Mouse (Mus musculus): ENCODE measurements around the gene Lrrc23. TPM values are rescaled to one million over a fixed set of nuclear protein-coding genes. Genes with fewer than 3 reads are reported as not detected.

The Lrrc23 gene
- polyA plus RNA-seq, 1 experiment from 2014 or later: 2.3 TPM

- Histone ChIP-seq H3K4me1 (peaks cover 13% of the 10 kb centered on the region), H3K4me3 (no peak overlapping the region), H3K4me2 (replicated peaks) (no peak overlapping the region), H3K27ac (replicated peaks) (no peak overlapping the region), H3K36me3 (no peaks in the 10 kb centered on the region), H3K9me3 (no peaks in the 10 kb centered on the region), H3K27me3 (0 out of 2 replicates have a peak, but pooled peaks cover 3% of the 10 kb centered on the region), H3K9ac (replicated peaks) (no peak overlapping the region)
- 89% methylated on average over 3 of the region's 3 CpGs for WGBS
- ATAC-seq (ENCODE audit: low FRiP score, low read depth): no peak
Observed at GRCm38 (mm10) chr6:124734417-124734816, 45.1 kb downstream of the Lrrc23 start.

GRCm38 (mm10) chr6:124732476-124733370 lies 46.8 kb downstream of the Lrrc23 start:
- Histone ChIP-seq H3K9ac (replicated peaks) (no peak overlapping the region), H3K4me3 (no peak overlapping the region), H3K4me2 (replicated peaks) (no peak overlapping the region), H3K4me1 (no peaks in the 10 kb centered on the region), H3K27ac (replicated peaks) (no peak overlapping the region), H3K9me3 (no peaks in the 10 kb centered on the region), H3K27me3 (0 out of 2 replicates have a peak, but pooled peaks cover 3% of the 10 kb centered on the region), H3K36me3 (no peaks in the 10 kb centered on the region)
- WGBS: 58% methylated on average over 19 of the region's 19 CpGs
- no peak for ATAC-seq (ENCODE audit: low FRiP score, low read depth)

- ATAC-seq (ENCODE audit: low FRiP score, low read depth): no peak
- no peaks in the 10 kb centered on the region for H3K9me3 ChIP-seq
- WGBS: 86% methylated on average over 7 of the region's 7 CpGs
- no peak overlapping the region for H3K27ac ChIP-seq (replicated peaks)
- no peak overlapping the region for H3K9ac ChIP-seq (replicated peaks)
- no peaks in the 10 kb centered on the region for H3K4me1 ChIP-seq
- no peak overlapping the region for H3K4me2 ChIP-seq (replicated peaks)
- no peaks in the 10 kb centered on the region for H3K36me3 ChIP-seq
- no peak overlapping the region for H3K4me3 ChIP-seq
- H3K27me3 ChIP-seq: 0 out of 2 replicates have a peak, but pooled peaks cover 3% of the 10 kb centered on the region
Observed at GRCm38 (mm10) chr6:124731038-124731437, 48.5 kb downstream of the Lrrc23 start.

- Histone ChIP-seq H3K9me3 (no peaks in the 10 kb centered on the region), H3K27ac (replicated peaks) (no peak overlapping the region), H3K4me1 (no peaks in the 10 kb centered on the region), H3K4me2 (replicated peaks) (no peak overlapping the region), H3K36me3 (no peaks in the 10 kb centered on the region), H3K27me3 (0 out of 2 replicates have a peak, but pooled peaks cover 3% of the 10 kb centered on the region), H3K4me3 (no peak overlapping the region), H3K9ac (replicated peaks) (no peak overlapping the region)
- WGBS: 90% methylated on average over 7 of the region's 8 CpGs
- ATAC-seq (ENCODE audit: low FRiP score, low read depth): no peak
Observed at GRCm38 (mm10) chr6:124729850-124730705, 49.4 kb downstream of the Lrrc23 start.

- Histone ChIP-seq H3K4me3 (no peak overlapping the region), H3K27ac (replicated peaks) (no peak overlapping the region), H3K4me1 (no peaks in the 10 kb centered on the region), H3K9me3 (no peaks in the 10 kb centered on the region), H3K36me3 (no peaks in the 10 kb centered on the region), H3K9ac (replicated peaks) (no peak overlapping the region), H3K4me2 (replicated peaks) (no peak overlapping the region), H3K27me3 (0 out of 2 replicates have a peak, but pooled peaks cover 3% of the 10 kb centered on the region)
- no peak for ATAC-seq (ENCODE audit: low FRiP score, low read depth)
- 90% methylated on average over 10 of the region's 10 CpGs for WGBS
Observed at GRCm38 (mm10) chr6:124728621-124729020, 50.9 kb downstream of the Lrrc23 start.

- WGBS: 89% methylated on average over 10 of the region's 10 CpGs
- no peak for ATAC-seq (ENCODE audit: low FRiP score, low read depth)
- Histone ChIP-seq H3K4me1 (no peaks in the 10 kb centered on the region), H3K9ac (replicated peaks) (no peak overlapping the region), H3K27me3 (no peaks in the 10 kb centered on the region), H3K9me3 (no peaks in the 10 kb centered on the region), H3K36me3 (no peaks in the 10 kb centered on the region), H3K27ac (replicated peaks) (no peak overlapping the region), H3K4me2 (replicated peaks) (no peak overlapping the region), H3K4me3 (no peak overlapping the region)
Observed at GRCm38 (mm10) chr6:124724472-124724871, 55.1 kb downstream of the Lrrc23 start.

GRCm38 (mm10) chr6:124723541-124723940 lies 56.0 kb downstream of the Lrrc23 start:
- ATAC-seq (ENCODE audit: low FRiP score, low read depth): no peak
- Histone ChIP-seq H3K4me2 (replicated peaks) (no peak overlapping the region), H3K9me3 (no peaks in the 10 kb centered on the region), H3K4me1 (no peaks in the 10 kb centered on the region), H3K9ac (replicated peaks) (no peak overlapping the region), H3K4me3 (no peak overlapping the region), H3K27me3 (no peaks in the 10 kb centered on the region), H3K36me3 (no peaks in the 10 kb centered on the region), H3K27ac (replicated peaks) (no peak overlapping the region)
- 80% methylated on average over 8 of the region's 8 CpGs for WGBS

GRCm38 (mm10) chr6:124722876-124723473 lies 56.6 kb downstream of the Lrrc23 start:
- WGBS: 76% methylated on average over 6 of the region's 6 CpGs
- 0 out of 2 replicates have a peak, but pooled peaks cover 1% of the 10 kb centered on the region for H3K36me3 ChIP-seq
- no peak overlapping the region for H3K4me2 ChIP-seq (replicated peaks)
- H3K4me3 ChIP-seq: no peak overlapping the region
- no peaks in the 10 kb centered on the region for H3K4me1 ChIP-seq
- no peaks in the 10 kb centered on the region for H3K9me3 ChIP-seq
- no peak overlapping the region for H3K9ac ChIP-seq (replicated peaks)
- H3K27me3 ChIP-seq: no peaks in the 10 kb centered on the region
- H3K27ac ChIP-seq (replicated peaks): no peak overlapping the region
- ATAC-seq (ENCODE audit: low FRiP score, low read depth): no peak

- Histone ChIP-seq H3K4me1 (no peaks in the 10 kb centered on the region), H3K9ac (replicated peaks) (no peak overlapping the region), H3K4me3 (no peak overlapping the region), H3K4me2 (replicated peaks) (no peak overlapping the region), H3K27ac (replicated peaks) (no peak overlapping the region), H3K9me3 (no peaks in the 10 kb centered on the region), H3K27me3 (no peaks in the 10 kb centered on the region), H3K36me3 (peaks cover 21% of the 10 kb centered on the region)
- no peak for ATAC-seq (ENCODE audit: low FRiP score, low read depth)
- WGBS: 76% methylated on average over 11 of the region's 11 CpGs
Observed at GRCm38 (mm10) chr6:124720904-124721303, 58.6 kb downstream of the Lrrc23 start.

Data from midbrain, embryonic 12.5 days (tissue).